Mouse (Mus musculus) heart, embryonic 12.5 days (tissue): ENCODE data around the gene 6720489N17Rik. TPM values are rescaled to one million over a fixed set of nuclear protein-coding genes. Genes with fewer than 3 reads are reported as not detected.
"Not testable (repeated sequence)": the region's sequence is repeated elsewhere in the genome, so short reads cannot be mapped to it uniquely, and the experiment has no call there.

Experiments used
- ATAC-seq: fragments of 200-750 bp; cut with Nextera tagmentation; 2 replicates; pipeline ENCODE4 v1.8.0; 2017; ENCODE audit warnings: moderate TSS enrichment, moderate library complexity; ENCODE audit not compliant: insufficient number of reproducible peaks, low FRiP score
- H3K27ac ChIP-seq: fragments of 300-500 bp; sonication (generic); 2 replicates; pipeline ENCODE4 v1.5.1; 2016; ENCODE audit warnings: mild to moderate bottlenecking, moderate library complexity; ENCODE audit not compliant: poor library complexity, severe bottlenecking
- H3K27me3 ChIP-seq: fragments of 300-500 bp; sonication (generic); replicated peaks from 2 replicates; pipeline ENCODE4 v1.6.1; 2016; ENCODE audit warnings: mild to moderate bottlenecking, moderate library complexity
- H3K36me3 ChIP-seq: fragments of 300-500 bp; sonication (generic); 2 replicates; pipeline ENCODE4 v1.6.1; 2016; ENCODE audit warnings: mild to moderate bottlenecking, moderate library complexity
- H3K4me1 ChIP-seq: fragments of 300-500 bp; sonication (generic); replicated peaks from 2 replicates; pipeline ENCODE4 v1.6.1; 2016; ENCODE audit warnings: mild to moderate bottlenecking
- H3K4me2 ChIP-seq: fragments of 300-500 bp; sonication (generic); 2 replicates; pipeline ENCODE4 v1.6.1; 2016; ENCODE audit warnings: mild to moderate bottlenecking, moderate library complexity
- H3K4me3 ChIP-seq: fragments of 300-500 bp; sonication (generic); 2 replicates; pipeline ENCODE4 v1.5.1; 2016; ENCODE audit warnings: mild to moderate bottlenecking
- H3K9ac ChIP-seq: fragments of 300-500 bp; sonication (generic); 2 replicates; pipeline ENCODE4 v1.6.1; 2016; ENCODE audit warnings: mild to moderate bottlenecking, moderate library complexity
- H3K9me3 ChIP-seq: fragments of 300-500 bp; sonication (generic); replicated peaks from 2 replicates; pipeline ENCODE4 v1.6.1; 2016; ENCODE audit warnings: mild to moderate bottlenecking, moderate library complexity
- WGBS: fragments of 180-500 bp; shearing (Covaris S2); methylation state at CpG from one replicate; pipeline ENCODE4 v1.1.7; 2016; 5-methylcytosine and 5-hydroxymethylcytosine counted together
- polyA plus RNA-seq: library from polyadenylated mRNA; unstranded; fragments of >200 nt; fragmentation: Nextera tagmentation; extraction: Ambion mirVana; gene quantifications from 2 replicates; pipeline ENCODE4 v1.2.1, GENCODE M21; 2016

Gene 6720489N17Rik
- polyA plus RNA-seq = 7.9 and 9.3 TPM in 2 replicates

DNA sequence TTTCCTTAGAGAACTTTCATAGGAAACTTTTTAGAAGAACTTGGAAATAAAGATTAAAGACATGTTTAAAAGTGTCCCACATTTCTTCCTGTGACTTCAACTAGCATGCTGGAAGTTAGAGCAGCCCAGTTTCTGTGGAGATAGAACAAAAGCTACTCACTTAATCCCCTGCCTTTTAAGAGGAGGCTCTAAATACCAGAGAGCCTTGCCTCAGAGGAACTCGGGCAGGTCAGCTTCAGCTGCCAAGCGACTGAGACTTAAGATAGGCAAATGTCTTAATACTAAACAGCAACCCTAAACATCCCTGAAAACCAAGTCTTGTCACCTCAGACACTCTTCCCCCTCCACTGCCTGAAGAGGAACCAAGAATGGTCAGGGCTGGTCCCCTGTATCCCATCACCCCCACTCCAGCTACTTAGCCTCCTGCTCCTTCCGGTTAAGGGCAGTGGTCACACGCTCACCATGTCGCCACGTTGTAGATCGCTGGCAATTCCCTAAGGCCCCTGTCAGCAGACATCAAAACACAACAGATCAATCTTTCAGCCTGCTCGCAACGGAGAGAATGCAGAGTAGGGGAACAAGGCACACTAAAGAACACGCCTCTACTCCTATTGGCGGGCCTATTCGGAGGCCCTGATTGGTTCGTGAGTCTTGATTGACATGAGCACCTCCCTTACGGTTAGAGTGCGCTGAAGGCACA is at the start of gene 6720489N17Rik:
Gene 6720489N17Rik (minus strand): TSS at position 606 of the 700 bp plus-strand sequence.
- peak within 1 kb of the TSS; percentile 61 for H3K4me3 ChIP-seq
- H3K4me2 ChIP-seq = peak within 1 kb of the TSS; percentile 68
- H3K27me3 ChIP-seq, H3K9me3 ChIP-seq, H3K4me1 ChIP-seq, H3K27ac ChIP-seq, H3K36me3 ChIP-seq: not testable (repeated sequence)
- WGBS = under 1% methylated on average over 15 of the region's 15 CpGs
- peak within 1 kb of the TSS; percentile 70 for H3K9ac ChIP-seq
- peak; percentile 98 for ATAC-seq

DNA sequence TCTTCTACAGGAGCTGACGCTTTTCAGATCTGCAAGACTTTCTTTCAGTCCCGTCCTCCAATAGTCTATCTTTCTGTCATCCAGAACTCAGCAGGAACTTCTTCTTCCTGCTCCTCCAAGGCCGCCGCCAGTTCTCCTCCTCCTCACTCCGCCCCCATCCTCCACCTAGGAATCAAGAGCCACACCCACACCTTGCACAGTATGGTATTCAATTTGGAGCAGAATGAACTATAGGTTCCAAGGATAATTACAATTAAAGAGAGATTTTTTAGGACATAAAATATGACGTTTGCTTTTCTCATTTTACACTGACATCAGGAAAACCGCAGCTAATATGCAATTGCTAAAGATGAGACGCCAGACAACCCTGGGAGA is 29.4 kb upstream of the 6720489N17Rik start:
- H3K9ac ChIP-seq = no peak overlapping the region
- H3K36me3 ChIP-seq = peaks cover 4% of the 10 kb centered on the region
- H3K9me3 ChIP-seq = no peaks in the 10 kb centered on the region
- no peak overlapping the region for H3K27ac ChIP-seq
- H3K4me1 ChIP-seq = no peaks in the 10 kb centered on the region
- ATAC-seq = peak; percentile 63; the same call in 1 of the 2 replicates
- H3K4me3 ChIP-seq = peak overlapping the region; percentile 62
- no peaks in the 10 kb centered on the region for H3K27me3 ChIP-seq
- 26% methylated on average over 8 of the region's 8 CpGs for WGBS
- H3K4me2 ChIP-seq = peak overlapping the region; percentile 69

DNA sequence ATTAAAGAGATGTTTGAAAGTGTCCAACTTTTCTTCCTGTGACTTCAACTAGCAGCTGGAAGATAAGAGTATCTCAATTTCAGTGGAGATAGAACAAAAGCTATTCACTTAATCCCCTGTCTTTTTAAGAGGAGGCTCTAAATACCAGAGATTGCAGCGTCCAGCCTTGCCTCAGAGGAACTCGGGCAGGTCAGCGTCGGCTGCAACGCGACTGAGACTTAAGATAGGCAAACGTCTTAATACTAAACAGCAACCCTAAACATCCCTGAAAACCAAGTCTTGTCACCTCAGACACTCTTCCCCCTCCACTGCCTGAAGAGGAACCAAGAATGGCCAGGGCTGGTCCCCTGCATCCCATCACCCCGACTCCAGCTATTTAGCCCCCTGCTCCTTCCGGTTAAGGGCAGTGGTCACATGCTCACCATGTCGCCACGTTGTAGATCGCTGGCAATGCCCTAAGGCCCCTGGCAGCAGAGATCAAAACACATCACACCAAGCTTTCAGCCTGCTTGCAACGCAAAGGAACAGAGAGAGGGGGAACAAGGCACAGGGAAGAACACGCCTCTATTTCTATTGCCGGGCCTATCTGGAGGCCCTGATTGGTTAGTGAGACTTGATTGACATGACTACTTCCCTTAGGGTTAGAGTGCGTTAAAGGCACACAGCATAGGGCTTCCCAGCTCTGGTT is 28.8 kb upstream of the 6720489N17Rik start:
- not testable (repeated sequence) for H3K27ac ChIP-seq, H3K9me3 ChIP-seq

DNA sequence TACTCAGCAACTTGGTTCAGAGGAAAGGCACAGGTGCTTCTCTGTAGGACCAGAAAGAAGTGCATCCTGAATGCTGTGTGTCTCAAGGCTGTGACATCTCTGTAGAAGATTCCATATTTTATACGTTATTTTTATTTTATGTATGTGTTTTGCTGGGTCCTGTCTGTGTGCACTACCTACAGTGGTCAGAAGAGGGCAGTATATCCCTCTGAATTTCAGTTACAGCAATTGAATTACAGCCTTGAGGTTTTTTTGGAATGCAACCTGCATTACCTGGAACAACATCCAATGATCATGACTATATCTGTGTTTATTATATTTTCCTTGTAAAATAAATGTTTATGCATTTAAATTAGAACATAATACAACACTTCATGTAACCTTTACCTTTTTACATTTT is 3.1 kb upstream of the 6720489N17Rik start:
- H3K4me1 ChIP-seq, ATAC-seq, H3K27ac ChIP-seq, H3K4me2 ChIP-seq, H3K9me3 ChIP-seq, H3K9ac ChIP-seq, H3K27me3 ChIP-seq, H3K4me3 ChIP-seq, H3K36me3 ChIP-seq: not testable (repeated sequence)
- WGBS = 36% methylated on average over 1 of the region's 1 CpGs

More for the DNA sequence above, 28.8 kb upstream of the 6720489N17Rik start:
- WGBS = 1% methylated on average over 16 of the region's 16 CpGs
- H3K36me3 ChIP-seq, H3K27me3 ChIP-seq, H3K4me1 ChIP-seq: not testable (repeated sequence)
- ATAC-seq = peak; percentile 95
- Histone ChIP-seq H3K9ac (peak overlapping the region; percentile 56), H3K4me3 (peak overlapping the region; percentile 62), H3K4me2 (peak overlapping the region; percentile 69)

DNA sequence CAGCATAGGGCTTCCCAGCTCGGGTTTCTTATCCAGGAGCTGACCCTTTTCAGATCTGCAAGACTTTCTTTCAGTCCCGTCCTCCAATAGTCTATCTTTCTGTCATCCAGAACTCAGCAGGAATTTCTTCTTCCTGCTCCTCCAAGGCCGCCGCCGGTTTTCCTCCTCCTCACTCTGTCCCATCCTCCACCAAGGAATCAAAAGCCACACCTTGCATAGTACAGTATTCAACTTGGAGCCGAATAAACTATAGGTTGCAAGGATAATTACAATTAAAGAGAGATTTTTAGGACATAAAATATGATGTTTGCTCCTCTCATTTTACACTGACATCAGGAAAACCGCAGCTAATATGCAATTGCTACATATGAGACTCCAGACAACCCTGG is 289 bp upstream of the 6720489N17Rik start:
- ATAC-seq = not testable (repeated sequence)
- 7% methylated on average over 7 of the region's 7 CpGs for WGBS

DNA sequence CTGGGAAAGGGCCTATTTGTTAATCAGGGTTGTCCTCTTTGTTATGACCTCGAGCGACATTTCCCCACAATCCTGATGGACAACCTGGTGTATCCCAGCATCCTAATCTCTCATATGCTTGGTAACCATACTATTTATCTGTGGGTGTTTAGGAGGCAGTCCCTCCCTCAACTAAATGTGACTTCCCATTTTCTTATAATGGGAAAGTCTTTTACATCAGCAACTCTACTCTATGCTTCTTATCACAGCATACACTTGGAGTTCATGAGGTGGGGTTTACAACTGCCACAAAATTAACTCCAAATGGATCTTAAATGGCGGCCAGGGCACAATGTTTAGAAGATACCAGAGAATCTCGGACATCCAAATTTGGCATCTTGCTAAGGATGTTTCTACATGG is 6.5 kb downstream of the 6720489N17Rik start:
- not testable (repeated sequence) for H3K9me3 ChIP-seq, H3K36me3 ChIP-seq, H3K4me2 ChIP-seq, H3K27ac ChIP-seq, H3K9ac ChIP-seq, H3K4me3 ChIP-seq, H3K27me3 ChIP-seq, H3K4me1 ChIP-seq, ATAC-seq
- 82% methylated on average over 4 of the region's 4 CpGs for WGBS

More for the DNA sequence above, 289 bp upstream of the 6720489N17Rik start:
- H3K36me3 ChIP-seq, H3K27ac ChIP-seq, H3K27me3 ChIP-seq, H3K9me3 ChIP-seq, H3K4me1 ChIP-seq: not testable (repeated sequence)
- H3K4me3 ChIP-seq = peak overlapping the region; percentile 61
- 0 out of 2 replicates have a peak overlapping the region, but pooled peaks have one; percentile 24 for H3K9ac ChIP-seq
- H3K4me2 ChIP-seq = peak overlapping the region; percentile 68

DNA sequence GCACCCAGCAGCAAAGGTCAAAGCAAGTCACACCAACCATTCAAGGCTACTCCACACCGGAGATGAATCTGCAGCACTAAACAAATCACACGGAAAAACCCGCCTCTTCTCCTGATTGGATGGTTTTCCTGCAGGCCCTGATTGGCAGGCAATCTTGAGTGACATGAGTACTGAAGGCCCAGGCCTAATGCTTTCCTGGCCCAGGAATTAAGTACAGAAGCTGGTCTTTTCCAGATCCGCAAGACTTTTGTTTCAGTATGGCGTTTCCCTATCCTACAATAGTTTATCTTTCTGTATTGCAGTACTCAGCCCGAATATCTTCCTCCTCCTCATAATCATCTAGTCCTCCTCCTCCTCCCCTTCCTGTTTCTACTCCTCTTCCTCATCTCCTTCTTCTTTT is 52.9 kb downstream of the 6720489N17Rik start, which contains the start of gene Zfp934:
Gene Zfp934 (minus strand): TSS at position 101 of the 400 bp plus-strand sequence.
- 79% methylated on average over 4 of the region's 6 CpGs for WGBS
- H3K4me3 ChIP-seq, ATAC-seq, H3K9ac ChIP-seq, H3K36me3 ChIP-seq, H3K4me1 ChIP-seq, H3K27me3 ChIP-seq, H3K9me3 ChIP-seq, H3K4me2 ChIP-seq, H3K27ac ChIP-seq: not testable (repeated sequence)

DNA sequence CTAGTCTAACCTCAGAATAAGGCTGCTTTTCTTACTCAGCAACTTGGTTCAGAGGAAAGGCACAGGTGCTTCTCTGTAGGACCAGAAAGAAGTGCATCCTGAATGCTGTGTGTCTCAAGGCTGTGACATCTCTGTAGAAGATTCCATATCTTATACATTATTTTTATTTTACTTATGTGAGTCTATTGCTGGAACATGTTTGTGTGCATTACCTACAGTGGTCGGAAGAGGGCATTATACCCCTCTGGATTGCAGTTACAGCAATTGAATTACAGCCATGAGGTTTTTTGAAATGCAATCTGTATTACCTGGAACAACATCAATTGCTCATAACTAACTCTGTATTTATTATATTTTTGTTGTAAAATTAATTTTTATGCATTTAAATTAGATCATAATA is 62.3 kb downstream of the 6720489N17Rik start:
- not testable (repeated sequence) for H3K9me3 ChIP-seq, H3K4me2 ChIP-seq, ATAC-seq, H3K9ac ChIP-seq, H3K36me3 ChIP-seq, H3K27ac ChIP-seq, H3K4me1 ChIP-seq, H3K27me3 ChIP-seq, H3K4me3 ChIP-seq
- WGBS = 12% methylated on average over 1 of the region's 1 CpGs

DNA sequence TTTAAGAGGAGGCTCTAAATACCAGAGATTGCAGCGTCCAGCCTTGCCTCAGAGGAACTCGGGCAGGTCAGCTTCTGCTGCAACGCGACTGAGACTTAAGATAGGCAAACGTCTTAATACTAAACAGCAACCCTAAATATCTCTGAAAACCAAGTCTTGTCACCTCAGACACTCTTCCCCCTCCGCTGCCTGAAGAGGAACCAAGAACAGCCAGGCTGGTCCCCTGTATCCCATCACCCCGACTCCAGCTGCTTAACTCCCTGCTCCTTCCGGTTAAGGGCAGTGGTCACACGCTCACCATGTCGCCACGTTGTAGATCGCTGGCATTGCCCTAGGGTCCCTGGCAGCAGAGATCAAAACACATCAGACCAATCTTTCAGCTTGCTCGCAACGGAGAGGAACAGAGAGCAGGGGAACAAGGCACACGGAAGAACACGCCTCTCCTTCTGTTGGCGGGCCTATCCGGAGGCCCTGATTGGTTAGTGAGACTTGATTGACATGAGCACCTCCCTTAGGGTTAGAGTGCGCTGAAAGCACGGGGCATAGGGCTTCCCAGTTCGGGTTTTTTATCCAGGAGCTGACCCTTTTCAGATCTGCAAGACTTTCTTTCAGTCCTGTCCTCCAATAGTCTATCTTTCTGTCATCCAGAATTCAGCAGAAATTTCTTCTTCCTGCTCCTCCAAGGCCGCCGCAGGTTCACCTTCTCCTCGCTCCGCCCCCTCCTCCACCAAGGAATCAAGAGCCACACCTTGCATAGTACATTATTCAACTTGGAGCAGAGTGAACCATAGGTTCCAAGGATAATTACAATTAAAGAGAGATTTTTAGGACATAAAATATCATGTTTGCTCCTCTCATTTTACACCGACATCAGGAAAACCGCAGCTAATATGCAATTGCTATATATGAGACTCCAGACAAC is 65.5 kb downstream of the 6720489N17Rik start, which contains the start of gene Zfp935:
Gene Zfp935 (minus strand): TSS at position 323 of the 922 bp plus-strand sequence.
- H3K4me2 ChIP-seq = peak within 1 kb of the TSS; percentile 59
- H3K9ac ChIP-seq = peak within 1 kb of the TSS; percentile 64
- not testable (repeated sequence) for ATAC-seq, H3K27me3 ChIP-seq, H3K27ac ChIP-seq, H3K4me1 ChIP-seq
- H3K9me3 ChIP-seq = peaks cover 16% of the 10 kb centered on the region
- peak within 1 kb of the TSS; percentile 60 for H3K4me3 ChIP-seq
- 5% methylated on average over 27 of the region's 27 CpGs for WGBS
- H3K36me3 ChIP-seq = peaks cover 17% of the 10 kb centered on the region
